ENCODE assay signal across 8 mouse cellular contexts in genomic region chr10:59909357-59909847, GRCm38 (mm10). TPM values are rescaled to one million over a fixed set of nuclear protein-coding genes. Genes with fewer than 3 reads are reported as not detected.
DNase-seq lines count a peak whose midpoint lies in the region; ATAC-seq lines count a peak whose summit lies in the region.

No protein-coding gene starts in this region.

- H3K4me1 ChIP-seq in heart, embryonic 12.5 days (replicated peaks): peaks cover 52% of the 10 kb centered on the region
- peaks cover 51% of the 10 kb centered on the region for H3K4me1 ChIP-seq in kidney, embryonic 15.5 days

- peak; percentile 34; the same call in 1 of the 2 replicates for ATAC-seq in heart, embryonic 12.5 days (ENCODE audit: insufficient number of reproducible peaks, low FRiP score)
- ATAC-seq in kidney, embryonic 15.5 days (replicated peaks; ENCODE audit: low FRiP score): peak; percentile 53

- H3K4me2 ChIP-seq in heart, embryonic 12.5 days: peak overlapping the region; percentile 30
- peak overlapping the region; percentile 44 for H3K4me2 ChIP-seq in kidney, embryonic 15.5 days

- DNase-seq in left cerebral cortex, postnatal 4 days: peak; percentile 65
- no peak for DNase-seq in left cerebral cortex, postnatal 36 days (ENCODE audit: low spot score in 2 of 2)
- DNase-seq in embryo, embryonic 10.5 days (ENCODE audit: low spot score): peak; percentile 69
- DNase-seq in lung, postnatal 4 days: peak; percentile 65 to 78
- no peak for DNase-seq in right cerebral cortex, adult 18-20 months
- no peak for DNase-seq in spleen, postnatal 36 days (ENCODE audit: low spot score in 2 of 2)

- H3K4me3 ChIP-seq in heart, embryonic 12.5 days: no peak overlapping the region; the same call in 1 of the 2 replicates
- H3K4me3 ChIP-seq in kidney, embryonic 15.5 days (replicated peaks): peak overlapping the region; percentile 14; the same call in 1 of the 2 replicates

- H3K36me3 ChIP-seq in heart, embryonic 12.5 days: no peaks in the 10 kb centered on the region
- no peaks in the 10 kb centered on the region for H3K36me3 ChIP-seq in kidney, embryonic 15.5 days

- intact Hi-C loops in left cerebral cortex, postnatal 4 days (cut with DNase I): no loop called here
- intact Hi-C loops in left cerebral cortex, postnatal 36 days (cut with DNase I): no loop called here

- H3K27me3 ChIP-seq in heart, embryonic 12.5 days (replicated peaks): no peaks in the 10 kb centered on the region
- H3K27me3 ChIP-seq in kidney, embryonic 15.5 days: no peaks in the 10 kb centered on the region

- peak overlapping the region; percentile 92 for H3K27ac ChIP-seq in heart, embryonic 12.5 days (ENCODE audit: poor library complexity, severe bottlenecking)
- H3K27ac ChIP-seq in kidney, embryonic 15.5 days: peak overlapping the region; percentile 90

- no peak overlapping the region for H3K9ac ChIP-seq in heart, embryonic 12.5 days
- H3K9ac ChIP-seq in kidney, embryonic 15.5 days: no peak overlapping the region

- WGBS in heart, embryonic 12.5 days: 5% methylated on average over 14 of the region's 14 CpGs
- WGBS in kidney, embryonic 15.5 days: 5% methylated on average over 14 of the region's 14 CpGs

- no peaks in the 10 kb centered on the region for H3K9me3 ChIP-seq in heart, embryonic 12.5 days (replicated peaks)
- no peaks in the 10 kb centered on the region for H3K9me3 ChIP-seq in kidney, embryonic 15.5 days (replicated peaks)

RNA-seq across cellular contexts. Expression of gene Dnajb12, which starts 30.0 kb away (rescaled TPM):
- 10 to 100 TPM; 32.1 to 37.7 TPM for total RNA-seq in left cerebral cortex, postnatal 4 days (2021)
- total RNA-seq in left cerebral cortex, postnatal 36 days (2021): 10 to 100 TPM; 51.8 to 56.0 TPM
- polyA plus RNA-seq in heart, embryonic 12.5 days (2016; fragmentation: Nextera tagmentation; extraction: Ambion mirVana): 31.4 and 32.8 TPM in 2 replicates
- polyA plus RNA-seq in kidney, embryonic 15.5 days (2015; fragmentation: Nextera tagmentation; extraction: Ambion mirVana): 27.1 and 30.2 TPM in 2 replicates

RNA-seq across cellular contexts. Expression of gene Ddit4, which starts 42.2 kb away (rescaled TPM):
- total RNA-seq in left cerebral cortex, postnatal 4 days (2021): 10 to 100 TPM; 50.6 to 52.2 TPM
- total RNA-seq in left cerebral cortex, postnatal 36 days (2021): 10 to 100 TPM; 33.5 to 58.5 TPM
- polyA plus RNA-seq in heart, embryonic 12.5 days (2016; fragmentation: Nextera tagmentation; extraction: Ambion mirVana): 23.9 and 25.7 TPM in 2 replicates
- polyA plus RNA-seq in kidney, embryonic 15.5 days (2015; fragmentation: Nextera tagmentation; extraction: Ambion mirVana): 31.0 and 36.3 TPM in 2 replicates

Comparison
In these comparisons a context has a peak if more than half of its experiments do, and no peak if none do; other contexts are left out.
1. DNase-seq: peak in left cerebral cortex, postnatal 4 days (single experiment), embryo, embryonic 10.5 days (single experiment) and lung, postnatal 4 days (2 of 2); none in left cerebral cortex, postnatal 36 days (0 of 2), right cerebral cortex, adult 18-20 months (single experiment) and spleen, postnatal 36 days (0 of 2).